Mouse (Mus musculus) lung, embryonic 15.5 days (tissue): ENCODE measurements around the gene Col28a1. TPM values are rescaled to one million over a fixed set of nuclear protein-coding genes. Genes with fewer than 3 reads are reported as not detected.

Experiments
- ATAC-seq: fragments of 200-750 bp; cut with Nextera tagmentation; 2 replicates; pipeline ENCODE4 v1.8.0; 2017; ENCODE audit warnings: moderate number of reproducible peaks, borderline replicate concordance; ENCODE audit not compliant: low FRiP score, low TSS enrichment; ENCODE audit errors: extremely low read depth
- H3K27ac ChIP-seq: fragments of 300-500 bp; sonication (generic); 2 replicates; pipeline ENCODE4 v1.5.1; 2015; ENCODE audit warnings: moderate library complexity, mild to moderate bottlenecking, inconsistent platforms
- H3K27me3 ChIP-seq: fragments of 300-500 bp; sonication (generic); 2 replicates; pipeline ENCODE4 v1.6.1; 2015; ENCODE audit warnings: inconsistent platforms
- H3K36me3 ChIP-seq: fragments of 300-500 bp; sonication (generic); 2 replicates; pipeline ENCODE4 v1.6.1; 2015; ENCODE audit warnings: inconsistent platforms
- H3K4me1 ChIP-seq: fragments of 300-500 bp; sonication (generic); 2 replicates; pipeline ENCODE4 v1.6.1; 2015; ENCODE audit warnings: inconsistent platforms
- H3K4me2 ChIP-seq: fragments of 300-500 bp; sonication (generic); 2 replicates; pipeline ENCODE4 v1.6.1; 2015; ENCODE audit warnings: inconsistent platforms, mild to moderate bottlenecking, moderate library complexity
- H3K4me3 ChIP-seq: fragments of 300-500 bp; sonication (generic); 2 replicates; pipeline ENCODE4 v1.5.1; 2015; ENCODE audit warnings: mild to moderate bottlenecking, inconsistent platforms
- H3K9ac ChIP-seq: fragments of 300-500 bp; sonication (generic); 2 replicates; pipeline ENCODE4 v1.6.1; 2015; ENCODE audit warnings: inconsistent platforms
- H3K9me3 ChIP-seq: fragments of 300-500 bp; sonication (generic); 2 replicates; pipeline ENCODE4 v1.6.1; 2016; ENCODE audit warnings: inconsistent platforms
- WGBS: fragments of 180-500 bp; shearing (Covaris S2); methylation state at CpG from one replicate; pipeline ENCODE4 v1.1.7; 2015; 5-methylcytosine and 5-hydroxymethylcytosine counted together
- polyA plus RNA-seq: library from polyadenylated mRNA; unstranded; fragments of >200 nt; fragmentation: Nextera tagmentation; extraction: Ambion mirVana; gene quantifications from 2 replicates; pipeline ENCODE4 v1.2.1, GENCODE M21; 2015

Col28a1 gene
- polyA plus RNA-seq, 1 experiment from 2014 or later, result 1.7 TPM

- Histone ChIP-seq H3K4me3 (no peak overlapping the region), H3K4me2 (no peak overlapping the region), H3K27me3 (no peaks in the 10 kb centered on the region), H3K9ac (no peak overlapping the region), H3K27ac (no peak overlapping the region), H3K9me3 (no peaks in the 10 kb centered on the region), H3K4me1 (peaks cover 5% of the 10 kb centered on the region), H3K36me3 (no peaks in the 10 kb centered on the region)
- WGBS, result 43% methylated on average over 10 of the region's 10 CpGs
- ATAC-seq, result peak; percentile 84; the same call in 1 of the 2 replicates
Measured at GRCm38 (mm10) chr6:8105870-8106706, 86.3 kb downstream of the Col28a1 start.

- H3K9ac ChIP-seq, result no peak overlapping the region
- H3K9me3 ChIP-seq, result no peaks in the 10 kb centered on the region
- H3K27me3 ChIP-seq, result no peaks in the 10 kb centered on the region
- H3K4me1 ChIP-seq, result peaks cover 5% of the 10 kb centered on the region
- no peak overlapping the region for H3K27ac ChIP-seq
- H3K4me2 ChIP-seq, result no peak overlapping the region
- H3K4me3 ChIP-seq, result no peak overlapping the region
- ATAC-seq, result no peak
- H3K36me3 ChIP-seq, result no peaks in the 10 kb centered on the region
Measured at GRCm38 (mm10) chr6:8101224-8101623, 91.2 kb downstream of the Col28a1 start.

DNA sequence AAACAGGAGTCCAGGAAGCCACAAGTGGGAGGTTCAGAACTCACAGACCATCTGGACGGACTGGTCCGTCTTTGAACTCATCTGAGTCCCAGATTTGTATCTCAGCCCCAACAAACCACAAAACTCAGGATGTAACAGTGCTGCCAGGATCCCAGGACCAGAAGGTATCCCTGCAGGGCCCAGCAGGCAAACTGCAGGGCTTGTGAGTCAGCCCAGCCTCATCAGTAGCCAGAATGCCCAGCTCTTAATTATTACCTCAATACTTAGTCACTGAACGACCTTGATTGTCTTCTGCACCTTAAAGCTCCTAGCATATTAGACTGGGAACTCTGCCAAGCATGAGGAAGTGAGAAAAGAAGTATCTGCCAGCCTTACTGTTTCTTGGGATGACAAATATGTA lies 96.6 kb downstream of the Col28a1 start:
- no peaks in the 10 kb centered on the region for H3K9me3 ChIP-seq
- no peaks in the 10 kb centered on the region for H3K36me3 ChIP-seq
- H3K27ac ChIP-seq, result no peak overlapping the region
- H3K4me1 ChIP-seq, result peaks cover 15% of the 10 kb centered on the region
- 28% methylated on average over 3 of the region's 3 CpGs for WGBS
- H3K27me3 ChIP-seq, result no peaks in the 10 kb centered on the region
- ATAC-seq, result no peak
- no peak overlapping the region for H3K4me2 ChIP-seq
- no peak overlapping the region for H3K4me3 ChIP-seq
- H3K9ac ChIP-seq, result no peak overlapping the region

GRCm38 (mm10) chr6:8094160-8094953 lies 98.1 kb downstream of the Col28a1 start:
- Histone ChIP-seq H3K9me3 (no peaks in the 10 kb centered on the region), H3K27ac (peak overlapping the region; percentile 50), H3K36me3 (no peaks in the 10 kb centered on the region), H3K9ac (no peak overlapping the region), H3K27me3 (no peaks in the 10 kb centered on the region), H3K4me2 (no peak overlapping the region), H3K4me3 (no peak overlapping the region), H3K4me1 (peaks cover 15% of the 10 kb centered on the region)
- WGBS, result 43% methylated on average over 8 of the region's 8 CpGs
- peak; percentile 31; the same call in 1 of the 2 replicates for ATAC-seq

DNA sequence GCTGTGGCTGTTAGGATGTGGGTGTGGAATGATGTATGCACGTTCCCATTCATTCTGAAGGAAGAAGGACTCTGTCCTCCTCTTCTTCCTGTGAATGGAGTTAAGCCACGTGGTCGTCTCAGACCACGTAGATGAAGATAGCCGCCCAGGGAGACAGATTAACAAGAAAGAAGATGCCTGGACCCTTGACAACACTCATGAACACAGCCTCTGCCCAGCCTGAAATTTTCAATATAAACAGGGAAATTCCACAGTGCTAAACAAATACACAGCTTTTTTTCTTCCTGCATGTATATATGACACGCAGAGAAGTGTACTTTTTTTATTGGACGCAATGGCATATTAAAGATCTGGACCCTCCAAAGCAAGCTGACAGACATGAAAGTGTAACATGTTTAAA lies 98.9 kb downstream of the Col28a1 start:
- H3K9me3 ChIP-seq, result no peaks in the 10 kb centered on the region

GRCm38 (mm10) chr6:8086847-8087246 lies 105.6 kb downstream of the Col28a1 start:
- 34% methylated on average over 3 of the region's 3 CpGs for WGBS
- Histone ChIP-seq H3K36me3 (no peaks in the 10 kb centered on the region), H3K4me2 (no peak overlapping the region), H3K9me3 (no peaks in the 10 kb centered on the region), H3K4me1 (no peaks in the 10 kb centered on the region), H3K27me3 (no peaks in the 10 kb centered on the region), H3K27ac (no peak overlapping the region), H3K9ac (no peak overlapping the region), H3K4me3 (no peak overlapping the region)
- ATAC-seq, result no peak

More for the DNA sequence above, 98.9 kb downstream of the Col28a1 start:
- WGBS, result 40% methylated on average over 7 of the region's 7 CpGs
- H3K9ac ChIP-seq, result no peak overlapping the region
- peak; percentile 52; the same call in 1 of the 2 replicates for ATAC-seq
- no peak overlapping the region for H3K4me2 ChIP-seq
- no peaks in the 10 kb centered on the region for H3K36me3 ChIP-seq
- H3K4me1 ChIP-seq, result peaks cover 15% of the 10 kb centered on the region
- H3K27ac ChIP-seq, result peak overlapping the region; percentile 50
- no peaks in the 10 kb centered on the region for H3K27me3 ChIP-seq
- no peak overlapping the region for H3K4me3 ChIP-seq

DNA sequence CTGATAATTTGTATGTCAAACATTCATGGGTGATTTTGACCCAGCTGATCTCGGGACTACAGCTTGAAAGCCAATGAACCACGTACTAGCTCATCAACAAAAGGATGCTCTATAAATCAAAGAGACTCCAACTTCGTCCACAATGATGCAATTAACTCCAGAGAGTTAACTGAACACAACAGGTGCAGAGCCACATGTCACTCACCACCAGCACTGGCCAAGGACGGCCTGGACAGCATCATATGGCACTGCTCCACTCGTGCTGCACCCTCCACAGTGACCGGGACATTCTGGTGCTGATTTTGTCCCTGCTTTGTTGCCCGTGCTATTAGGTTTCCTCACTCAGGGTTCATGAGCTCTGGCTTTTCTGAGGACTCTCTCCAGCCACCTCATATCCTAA lies 107.6 kb downstream of the Col28a1 start:
- no peak overlapping the region for H3K4me3 ChIP-seq
- no peaks in the 10 kb centered on the region for H3K36me3 ChIP-seq
- H3K9me3 ChIP-seq, result no peaks in the 10 kb centered on the region
- no peak for ATAC-seq
- H3K27ac ChIP-seq, result no peak overlapping the region
- no peak overlapping the region for H3K9ac ChIP-seq
- no peaks in the 10 kb centered on the region for H3K4me1 ChIP-seq
- WGBS, result 68% methylated on average over 7 of the region's 7 CpGs
- H3K27me3 ChIP-seq, result no peaks in the 10 kb centered on the region
- H3K4me2 ChIP-seq, result no peak overlapping the region

DNA sequence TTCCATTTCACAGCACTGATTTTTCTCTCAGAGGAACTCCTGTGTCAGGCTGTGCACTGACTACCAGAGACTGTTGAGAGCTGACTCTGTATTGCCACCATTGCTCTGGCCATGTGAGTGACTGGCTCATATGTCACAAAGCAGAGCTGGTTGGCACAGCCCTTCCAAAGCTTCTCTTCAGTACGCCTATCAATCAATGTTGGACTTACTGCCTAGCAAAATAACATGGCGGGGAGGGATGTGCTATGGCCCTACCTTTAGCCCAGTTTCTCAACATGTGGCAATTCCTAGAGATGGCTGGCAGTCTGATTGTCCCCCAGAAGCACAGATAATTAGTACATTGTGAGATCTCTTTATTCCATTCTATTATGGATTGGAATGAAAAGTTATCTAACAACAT lies 109.2 kb downstream of the Col28a1 start:
- H3K27ac ChIP-seq, result no peak overlapping the region
- H3K4me1 ChIP-seq, result no peaks in the 10 kb centered on the region
- H3K4me3 ChIP-seq, result no peak overlapping the region

DNA sequence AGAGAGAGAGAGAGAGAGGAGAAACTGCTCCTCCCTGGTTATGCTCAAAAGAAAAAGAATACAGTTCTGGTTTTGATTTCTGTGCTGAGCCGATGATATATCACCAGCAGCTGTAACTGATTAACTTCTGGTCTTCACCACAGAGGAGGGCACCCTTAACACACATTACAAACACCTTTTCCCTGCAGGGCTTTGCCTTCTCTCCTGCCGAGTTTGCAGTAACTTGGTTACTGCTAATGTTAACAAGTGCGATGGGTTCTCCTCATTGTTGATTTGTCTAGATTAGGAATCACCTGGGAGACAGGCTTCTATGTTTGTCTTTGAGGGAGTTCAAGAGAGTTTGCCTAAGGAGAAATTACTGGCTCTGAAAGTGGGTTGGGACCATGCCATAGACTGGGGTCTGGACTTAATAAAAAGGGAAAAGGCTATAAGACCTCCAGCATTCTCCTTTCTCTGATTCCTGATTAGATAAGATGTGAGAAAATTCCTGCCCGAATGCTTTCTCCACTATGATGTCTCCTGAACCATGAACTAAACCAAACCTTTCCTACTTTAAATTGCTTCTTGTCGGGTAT lies 114.8 kb downstream of the Col28a1 start:
- H3K4me1 ChIP-seq, result no peaks in the 10 kb centered on the region
- H3K27ac ChIP-seq, result no peak overlapping the region
- no peaks in the 10 kb centered on the region for H3K27me3 ChIP-seq
- no peaks in the 10 kb centered on the region for H3K36me3 ChIP-seq
- 35% methylated on average over 5 of the region's 5 CpGs for WGBS
- no peak overlapping the region for H3K4me3 ChIP-seq
- H3K9me3 ChIP-seq, result no peaks in the 10 kb centered on the region
- no peak overlapping the region for H3K9ac ChIP-seq
- no peak for ATAC-seq
- no peak overlapping the region for H3K4me2 ChIP-seq

More for the DNA sequence above, 109.2 kb downstream of the Col28a1 start:
- H3K9ac ChIP-seq, result no peak overlapping the region
- H3K27me3 ChIP-seq, result no peaks in the 10 kb centered on the region
- H3K9me3 ChIP-seq, result no peaks in the 10 kb centered on the region
- ATAC-seq, result no peak
- 91% methylated on average over 2 of the region's 2 CpGs for WGBS
- H3K4me2 ChIP-seq, result no peak overlapping the region
- H3K36me3 ChIP-seq, result no peaks in the 10 kb centered on the region

- Histone ChIP-seq H3K27ac (no peak overlapping the region), H3K9ac (no peak overlapping the region), H3K27me3 (no peaks in the 10 kb centered on the region), H3K9me3 (no peaks in the 10 kb centered on the region), H3K4me3 (no peak overlapping the region), H3K36me3 (no peaks in the 10 kb centered on the region), H3K4me2 (no peak overlapping the region), H3K4me1 (no peaks in the 10 kb centered on the region)
- 49% methylated on average over 2 of the region's 2 CpGs for WGBS
- no peak for ATAC-seq
Measured at GRCm38 (mm10) chr6:8074914-8075313, 117.5 kb downstream of the Col28a1 start.

- Histone ChIP-seq H3K4me3 (no peak overlapping the region), H3K4me1 (no peaks in the 10 kb centered on the region), H3K9me3 (no peaks in the 10 kb centered on the region), H3K27ac (no peak overlapping the region), H3K9ac (no peak overlapping the region), H3K27me3 (no peaks in the 10 kb centered on the region), H3K4me2 (no peak overlapping the region), H3K36me3 (no peaks in the 10 kb centered on the region)
- ATAC-seq, result no peak
- 87% methylated on average over 5 of the region's 5 CpGs for WGBS
Measured at GRCm38 (mm10) chr6:8068979-8069378, 123.4 kb downstream of the Col28a1 start.

GRCm38 (mm10) chr6:8068394-8068793 lies 124.0 kb downstream of the Col28a1 start:
- Histone ChIP-seq H3K4me1 (no peaks in the 10 kb centered on the region), H3K4me2 (no peak overlapping the region), H3K27me3 (no peaks in the 10 kb centered on the region), H3K4me3 (no peak overlapping the region), H3K36me3 (no peaks in the 10 kb centered on the region), H3K27ac (no peak overlapping the region), H3K9me3 (no peaks in the 10 kb centered on the region), H3K9ac (no peak overlapping the region)
- 51% methylated on average over 2 of the region's 2 CpGs for WGBS
- ATAC-seq, result no peak
